Mouse (Mus musculus) embryo, embryonic 10.5 days (tissue): Measurements from ENCODE around the gene Srek1ip1.

Experiments
- DNase-seq: peaks from one replicate; pipeline ENCODE4 v3.0.0-alpha.2; 2015; ENCODE audit warnings: low spot score

Srek1ip1 gene

GRCm38 (mm10) chr13:104792184-104792583 lies at the start of gene Srek1ip1:
Gene Srek1ip1 (plus strand): TSS chr13:104792484.
- no peak for DNase-seq

- DNase-seq = no peak
Measured at GRCm38 (mm10) chr13:104742866-104743265, 49.4 kb upstream of the Srek1ip1 start.

GRCm38 (mm10) chr13:104747032-104747431 lies 45.3 kb upstream of the Srek1ip1 start:
- no peak for DNase-seq

DNA sequence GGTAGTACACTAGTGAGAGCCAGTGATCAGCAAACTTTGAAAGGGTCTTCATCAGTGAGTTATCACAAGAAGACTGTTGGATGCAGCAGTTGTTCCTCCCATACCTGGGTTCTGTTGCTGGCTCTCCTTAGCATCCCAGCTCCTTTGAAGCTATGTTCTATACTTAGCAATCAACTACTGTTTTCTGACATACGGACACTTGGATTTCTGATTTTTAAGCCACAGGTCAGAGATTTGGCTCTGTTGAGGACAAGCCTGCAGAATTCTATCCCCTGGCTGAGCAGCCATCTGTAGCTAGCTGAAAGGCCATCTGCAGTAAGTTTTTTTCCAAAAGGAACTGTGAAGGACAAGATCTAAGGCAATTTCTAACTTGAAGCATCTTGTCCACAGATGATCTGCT lies 32.9 kb upstream of the Srek1ip1 start:
- no peak for DNase-seq

- DNase-seq = no peak
Measured at GRCm38 (mm10) chr13:104762401-104762800, 29.9 kb upstream of the Srek1ip1 start.

DNA sequence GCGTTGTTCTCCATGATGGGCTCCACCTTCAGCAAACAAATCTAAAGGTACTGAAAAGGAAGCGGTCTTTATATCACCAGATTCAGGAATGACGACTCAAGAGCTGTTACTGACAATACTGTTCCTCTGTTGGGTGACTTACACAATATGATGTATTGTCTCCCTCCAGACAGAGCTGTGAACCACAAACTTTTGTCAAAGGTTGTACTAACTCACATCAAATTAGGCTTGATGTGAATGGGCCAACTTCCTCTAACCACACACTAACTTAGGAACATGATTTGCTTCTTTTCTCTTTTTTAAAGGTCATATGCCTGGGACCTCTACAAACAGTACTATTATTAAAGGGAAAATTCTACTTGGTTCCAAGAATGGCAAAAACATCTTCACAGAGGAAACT lies 29.1 kb upstream of the Srek1ip1 start:
- DNase-seq = no peak

GRCm38 (mm10) chr13:104779104-104779670 lies 13.1 kb upstream of the Srek1ip1 start:
- DNase-seq = no peak

GRCm38 (mm10) chr13:104787260-104787659 lies 5.0 kb upstream of the Srek1ip1 start:
- DNase-seq = no peak

- peak; percentile 76 for DNase-seq
Measured at GRCm38 (mm10) chr13:104789663-104790062, 2.6 kb upstream of the Srek1ip1 start.

DNA sequence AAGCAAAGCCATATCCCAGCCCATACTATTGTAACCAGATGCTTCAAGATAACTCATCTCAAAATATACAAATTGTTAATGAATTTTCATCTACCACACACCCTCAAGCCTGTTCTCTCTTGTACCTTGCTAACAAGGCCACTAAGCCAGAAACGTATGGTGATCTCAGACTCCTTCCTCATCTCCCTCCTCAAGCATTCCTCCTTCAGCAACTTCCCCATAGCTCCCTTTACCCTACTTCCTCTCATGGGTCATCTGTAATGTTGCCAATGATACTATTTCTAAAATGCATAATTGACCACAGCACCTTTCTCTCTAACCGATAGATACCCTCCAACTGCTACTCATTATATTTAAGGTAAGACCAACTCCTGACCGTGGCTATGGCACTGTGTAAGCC lies 2.1 kb downstream of the Srek1ip1 start:
- DNase-seq = no peak

DNA sequence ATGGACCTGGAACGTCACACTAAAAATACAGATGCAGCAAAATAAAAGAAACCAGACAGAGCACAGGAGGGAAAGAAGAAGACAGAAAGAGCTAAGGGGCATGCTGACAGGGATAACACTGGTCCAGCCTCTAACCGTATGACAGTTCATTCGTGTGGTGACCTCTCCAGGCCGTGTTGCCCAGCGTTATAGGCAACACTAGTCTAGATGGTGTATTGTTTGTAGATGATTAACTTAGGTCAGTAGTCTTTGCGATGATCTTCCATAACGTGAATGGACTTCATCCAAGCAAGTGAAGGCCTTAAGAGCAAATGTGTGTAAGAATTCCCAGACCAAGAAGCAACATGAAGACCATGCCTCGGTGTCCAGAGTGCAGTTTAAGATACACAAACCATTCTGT lies 6.8 kb downstream of the Srek1ip1 start:
- no peak for DNase-seq

DNA sequence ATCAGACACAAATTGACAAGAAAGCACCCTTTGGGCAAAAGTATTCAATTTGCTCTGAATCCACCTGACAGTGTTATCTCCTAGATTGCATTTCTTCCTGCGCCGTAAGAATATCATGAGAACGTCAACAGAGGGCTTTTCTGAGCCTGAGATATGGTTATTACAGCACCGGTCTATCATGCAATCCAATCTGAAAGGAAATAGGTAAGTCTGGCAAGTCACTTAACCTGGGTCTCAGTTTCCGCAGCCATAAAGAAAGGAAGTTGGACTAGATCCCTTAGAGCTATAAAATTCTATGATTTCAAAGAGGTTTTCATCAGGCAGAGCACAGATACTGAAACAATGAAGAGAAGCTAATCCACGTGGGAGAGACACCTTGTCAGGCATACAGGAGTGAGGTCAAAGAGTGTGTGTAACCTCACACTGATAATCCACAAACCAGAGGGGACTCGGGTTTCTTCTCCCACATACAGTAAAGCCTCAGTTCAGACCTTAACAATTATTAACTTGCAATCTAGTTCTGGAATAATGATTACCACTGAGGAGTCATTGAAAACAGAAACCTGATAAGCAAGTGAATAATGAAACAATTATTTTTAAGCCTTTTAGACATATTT lies 7.4 kb downstream of the Srek1ip1 start:
- DNase-seq = no peak

DNA sequence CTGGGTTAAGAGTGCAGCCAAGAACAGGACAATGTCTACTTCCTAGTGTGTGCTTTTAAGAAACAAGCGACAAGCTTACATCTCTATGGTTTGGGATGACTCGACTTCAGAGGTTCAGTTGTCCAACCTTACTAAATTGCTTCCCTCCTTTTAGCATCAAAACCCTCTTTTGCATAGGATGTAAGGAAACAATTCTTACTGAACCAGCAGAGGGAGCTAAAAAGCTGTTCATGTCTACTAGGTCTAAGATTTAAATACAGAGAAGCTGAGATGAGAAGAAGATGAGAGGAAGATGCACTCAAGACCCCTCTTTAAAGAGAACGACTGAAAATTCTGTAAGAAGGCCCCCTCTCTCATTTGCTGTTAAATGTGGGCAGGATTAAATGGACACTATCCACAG lies 13.4 kb downstream of the Srek1ip1 start:
- DNase-seq = peak; percentile 78

- peak; percentile 53 for DNase-seq
Measured at GRCm38 (mm10) chr13:104816270-104816634, 24.0 kb downstream of the Srek1ip1 start.

- DNase-seq = peak; percentile 88
Measured at GRCm38 (mm10) chr13:104816635-104817571, 24.6 kb downstream of the Srek1ip1 start, which contains the start of gene Cwc27. Gene Cwc27 (minus strand): TSS chr13:104817142.

DNA sequence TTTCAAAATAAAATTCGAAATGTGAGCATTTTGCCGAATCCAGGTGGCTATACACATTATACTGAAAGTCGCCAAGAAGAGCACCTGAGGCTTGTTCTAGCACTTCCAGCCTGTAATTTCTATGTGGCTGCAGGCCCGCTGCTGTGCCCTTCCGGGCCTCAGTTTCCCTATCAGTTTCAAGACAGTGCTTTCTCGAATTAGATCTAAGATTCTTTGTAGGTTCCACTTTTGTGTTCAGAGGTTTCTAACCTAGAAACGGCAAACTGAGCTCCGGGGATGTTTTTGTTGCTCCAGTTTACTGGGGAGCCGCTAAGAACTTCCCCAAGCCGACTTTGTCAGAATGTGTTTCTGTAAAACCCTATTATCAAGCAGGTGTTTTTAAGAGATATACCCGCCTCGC lies 25.4 kb downstream of the Srek1ip1 start:
- peak; percentile 12 for DNase-seq

- DNase-seq = no peak
Measured at GRCm38 (mm10) chr13:104821192-104821591, 28.9 kb downstream of the Srek1ip1 start.

- DNase-seq = no peak
Measured at GRCm38 (mm10) chr13:104821908-104822307, 29.6 kb downstream of the Srek1ip1 start.

- DNase-seq = peak; percentile 50
Measured at GRCm38 (mm10) chr13:104822411-104822838, 30.1 kb downstream of the Srek1ip1 start.

DNA sequence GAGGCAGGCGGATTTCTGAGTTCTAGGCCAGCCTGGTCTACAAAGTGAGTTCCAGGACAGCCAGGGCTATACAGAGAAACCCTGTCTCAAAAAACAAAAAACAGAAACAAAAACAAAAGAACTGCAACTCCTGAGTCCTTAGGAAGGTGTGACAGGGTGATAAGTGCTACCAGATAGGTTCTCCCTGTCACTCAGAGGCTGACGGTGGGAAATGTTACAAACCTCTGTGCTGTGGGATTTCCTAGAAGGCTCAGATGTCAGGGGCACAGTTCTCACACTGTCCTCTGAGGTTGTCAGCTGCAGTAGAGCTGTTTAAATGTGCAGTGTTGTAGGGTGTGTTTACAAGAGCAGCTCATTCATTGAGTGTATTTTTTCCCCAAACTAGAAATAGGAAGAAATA lies 33.2 kb downstream of the Srek1ip1 start:
- DNase-seq = no peak

DNA sequence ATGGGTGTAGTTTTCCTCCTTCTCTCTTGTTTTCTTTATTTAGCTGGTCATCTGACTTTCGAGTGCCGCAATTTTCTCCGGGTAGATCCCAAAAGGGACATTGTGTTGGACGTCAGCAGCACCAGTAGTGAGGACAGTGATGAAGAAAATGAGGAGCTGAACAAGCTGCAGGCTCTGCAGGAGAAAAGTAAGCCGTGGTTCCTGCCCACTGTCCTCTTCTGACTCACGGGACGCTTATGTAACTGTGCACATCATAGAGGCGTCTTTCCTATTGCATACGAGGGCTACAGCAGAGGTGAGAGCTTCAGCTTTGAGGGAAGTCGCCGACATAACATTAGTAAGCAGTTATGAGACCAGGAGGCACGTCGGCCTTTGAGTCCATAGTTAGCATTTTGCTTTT lies 40.5 kb downstream of the Srek1ip1 start:
- no peak for DNase-seq

GRCm38 (mm10) chr13:104837628-104838027 lies 45.3 kb downstream of the Srek1ip1 start:
- no peak for DNase-seq

GRCm38 (mm10) chr13:104841937-104842336 lies 49.7 kb downstream of the Srek1ip1 start:
- no peak for DNase-seq
